Mouse (Mus musculus) embryonic facial prominence, embryonic 11.5 days (tissue): ENCODE measurements around the gene Sult1c1. TPM values are rescaled to one million over a fixed set of nuclear protein-coding genes. Genes with fewer than 3 reads are reported as not detected.
"Not testable (repeated sequence)": the region's sequence is repeated elsewhere in the genome, so short reads cannot be mapped to it uniquely, and the experiment has no call there.

ENCODE experiments used
- ATAC-seq: fragments of 200-750 bp; cut with Nextera tagmentation; replicated peaks from 2 replicates; pipeline ENCODE4 v1.8.0; 2017; ENCODE audit warnings: low read depth; ENCODE audit not compliant: insufficient number of reproducible peaks, low FRiP score, low TSS enrichment
- DNase-seq: peaks from one replicate; pipeline ENCODE4 v3.0.0-alpha.2; 2015; ENCODE audit warnings: low spot score
- H3K27ac ChIP-seq: fragments of 300-500 bp; sonication (generic); replicated peaks from 2 replicates; pipeline ENCODE4 v1.5.1; 2014; ENCODE audit warnings: mild to moderate bottlenecking, low read depth, low read length, control low read depth
- H3K27me3 ChIP-seq: fragments of 300-500 bp; sonication (generic); 2 replicates; pipeline ENCODE4 v1.6.1; 2014; ENCODE audit warnings: mild to moderate bottlenecking, low read length, moderate library complexity, mixed read lengths; ENCODE audit not compliant: control insufficient read depth, insufficient read depth
- H3K36me3 ChIP-seq: fragments of 300-500 bp; sonication (generic); replicated peaks from 2 replicates; pipeline ENCODE4 v1.6.1; 2014; ENCODE audit warnings: low read depth, mild to moderate bottlenecking, low read length, moderate library complexity, mixed read lengths; ENCODE audit not compliant: control insufficient read depth, insufficient read depth
- H3K4me1 ChIP-seq: fragments of 300-500 bp; sonication (generic); 2 replicates; pipeline ENCODE4 v1.6.1; 2014; ENCODE audit warnings: low read length, mixed read lengths; ENCODE audit not compliant: control insufficient read depth, insufficient read depth
- H3K4me2 ChIP-seq: fragments of 300-500 bp; sonication (generic); 2 replicates; pipeline ENCODE4 v1.6.1; 2014; ENCODE audit warnings: low read depth, mild to moderate bottlenecking, control low read depth, low read length, moderate library complexity
- H3K4me3 ChIP-seq: fragments of 300-500 bp; sonication (generic); 2 replicates; pipeline ENCODE4 v1.5.1; 2014; ENCODE audit warnings: low read depth, low read length, control low read depth
- H3K9ac ChIP-seq: fragments of 300-500 bp; sonication (generic); replicated peaks from 2 replicates; pipeline ENCODE4 v1.6.1; 2014; ENCODE audit warnings: mild to moderate bottlenecking, control low read depth, low read length
- H3K9me3 ChIP-seq: fragments of 300-500 bp; sonication (generic); replicated peaks from 2 replicates; pipeline ENCODE4 v1.6.1; 2016; ENCODE audit warnings: mild to moderate bottlenecking, low read length, inconsistent platforms, mixed read lengths; ENCODE audit not compliant: control insufficient read depth
- WGBS: fragments of 180-500 bp; shearing (Covaris S2); extraction: QIAGEN DNeasy Blood & Tissue Kit; methylation state at CpG from one replicate; pipeline ENCODE4 v1.1.7; 2014; 5-methylcytosine and 5-hydroxymethylcytosine counted together
- polyA plus RNA-seq: library from polyadenylated mRNA; unstranded; fragments of >200 nt; fragmentation: Nextera tagmentation; extraction: Ambion mirVana; gene quantifications from 2 replicates; pipeline ENCODE4 v1.2.1, GENCODE M21; 2014

The Sult1c1 gene
- not detected in 2 replicates for polyA plus RNA-seq

GRCm38 (mm10) chr17:53990574-53990973, at the start of gene Sult1c1:
Gene Sult1c1, minus strand, starts transcription at chr17:53990674.
- H3K9ac ChIP-seq: no peak within 1 kb of the TSS
- no peak for ATAC-seq
- DNase-seq: no peak
- H3K4me1 ChIP-seq: no peaks in the 10 kb centered on the region
- H3K27ac ChIP-seq: no peak within 1 kb of the TSS
- H3K9me3 ChIP-seq: no peaks in the 10 kb centered on the region
- H3K36me3 ChIP-seq: no peaks in the 10 kb centered on the region
- H3K4me2 ChIP-seq: no peak within 1 kb of the TSS
- no peaks in the 10 kb centered on the region for H3K27me3 ChIP-seq
- WGBS: 86% methylated on average over 6 of the region's 6 CpGs
- H3K4me3 ChIP-seq: no peak within 1 kb of the TSS

- Histone ChIP-seq H3K36me3 (no peaks in the 10 kb centered on the region), H3K9ac (no peak overlapping the region), H3K27me3 (no peaks in the 10 kb centered on the region), H3K4me2 (no peak overlapping the region), H3K4me3 (no peak overlapping the region), H3K27ac (no peak overlapping the region), H3K9me3 (no peaks in the 10 kb centered on the region), H3K4me1 (no peaks in the 10 kb centered on the region)
- WGBS: 15% methylated on average over 1 of the region's 1 CpGs
- peak; percentile 60 for DNase-seq
- ATAC-seq: no peak
These were observed 23.7 kb upstream of the Sult1c1 start for GRCm38 (mm10) chr17:54014204-54014603.

- no peak overlapping the region for H3K27ac ChIP-seq
- no peak for DNase-seq
- no peak overlapping the region for H3K9ac ChIP-seq
- H3K4me3 ChIP-seq: no peak overlapping the region
- ATAC-seq: no peak
- H3K4me1 ChIP-seq: no peaks in the 10 kb centered on the region
- no peak overlapping the region for H3K4me2 ChIP-seq
- no peaks in the 10 kb centered on the region for H3K27me3 ChIP-seq
- no peaks in the 10 kb centered on the region for H3K36me3 ChIP-seq
- H3K9me3 ChIP-seq: no peaks in the 10 kb centered on the region
These were observed 20.7 kb upstream of the Sult1c1 start for GRCm38 (mm10) chr17:54011196-54011595.

GRCm38 (mm10) chr17:54010536-54010935, 20.1 kb upstream of the Sult1c1 start:
- H3K4me1 ChIP-seq, H3K36me3 ChIP-seq, H3K4me2 ChIP-seq, H3K27me3 ChIP-seq, ATAC-seq, DNase-seq, H3K9ac ChIP-seq, H3K4me3 ChIP-seq, H3K9me3 ChIP-seq, H3K27ac ChIP-seq: not testable (repeated sequence)
- WGBS: 60% methylated on average over 1 of the region's 1 CpGs

GRCm38 (mm10) chr17:54003522-54003921, 13.0 kb upstream of the Sult1c1 start:
- Histone ChIP-seq H3K4me3 (no peak overlapping the region), H3K27ac (no peak overlapping the region), H3K27me3 (no peaks in the 10 kb centered on the region), H3K9ac (no peak overlapping the region), H3K9me3 (no peaks in the 10 kb centered on the region), H3K4me1 (no peaks in the 10 kb centered on the region), H3K4me2 (no peak overlapping the region), H3K36me3 (no peaks in the 10 kb centered on the region)
- ATAC-seq (no peak), DNase-seq (no peak)
- WGBS: 81% methylated on average over 4 of the region's 4 CpGs

GRCm38 (mm10) chr17:53973606-53974005, 16.9 kb downstream of the Sult1c1 start:
- Histone ChIP-seq H3K4me2 (no peak overlapping the region), H3K9ac (no peak overlapping the region), H3K4me3 (no peak overlapping the region), H3K27me3 (no peaks in the 10 kb centered on the region), H3K4me1 (no peaks in the 10 kb centered on the region), H3K36me3 (no peaks in the 10 kb centered on the region), H3K9me3 (no peaks in the 10 kb centered on the region), H3K27ac (no peak overlapping the region)
- 88% methylated on average over 4 of the region's 4 CpGs for WGBS
- ATAC-seq (no peak), DNase-seq (no peak)

- Histone ChIP-seq H3K4me1 (no peaks in the 10 kb centered on the region), H3K27me3 (no peaks in the 10 kb centered on the region), H3K4me3 (no peak overlapping the region), H3K4me2 (no peak overlapping the region), H3K27ac (no peak overlapping the region), H3K9me3 (no peaks in the 10 kb centered on the region), H3K36me3 (no peaks in the 10 kb centered on the region), H3K9ac (no peak overlapping the region)
- WGBS: 94% methylated on average over 19 of the region's 19 CpGs
- no peak for ATAC-seq
- DNase-seq: no peak
These were observed 48.8 kb downstream of the Sult1c1 start for GRCm38 (mm10) chr17:53941569-53942162.

- no peak overlapping the region for H3K4me3 ChIP-seq
- no peak for DNase-seq
- 91% methylated on average over 8 of the region's 8 CpGs for WGBS
- H3K27me3 ChIP-seq: no peaks in the 10 kb centered on the region
- no peaks in the 10 kb centered on the region for H3K9me3 ChIP-seq
- H3K27ac ChIP-seq: no peak overlapping the region
- ATAC-seq: no peak
- H3K4me1 ChIP-seq: no peaks in the 10 kb centered on the region
- H3K36me3 ChIP-seq: no peaks in the 10 kb centered on the region
- no peak overlapping the region for H3K4me2 ChIP-seq
- H3K9ac ChIP-seq: no peak overlapping the region
These were observed 49.7 kb downstream of the Sult1c1 start for GRCm38 (mm10) chr17:53940726-53941125.
